Mouse (Mus musculus) granulocyte monocyte progenitor cell, adult 5-6 weeks (primary cell): Measurements from ENCODE around the gene Ntn5. TPM values are rescaled to one million over a fixed set of nuclear protein-coding genes. Genes with fewer than 3 reads are reported as not detected.

ENCODE experiments used
- ATAC-seq: replicated peaks from 2 replicates; pipeline ENCODE4 v1.8.0; 2016; ENCODE audit warnings: mild to moderate bottlenecking, moderate TSS enrichment, inconsistent platforms; ENCODE audit not compliant: poor library complexity, severe bottlenecking
- total RNA-seq, 2 experiments: library from RNA; stranded (forward) in 1 of 2; stranded (reverse) in 1 of 2; fragments of 200-712, 200-1000 nt in 1 of 2; fragments of >200 nt in 1 of 2; fragmentation: Nextera tagmentation in 1 of 2; gene quantifications; 2 replicates each; pipeline ENCODE4 v1.2.3; 2014 to 2017

Ntn5 gene
- total RNA-seq, 2 experiments from 2014 or later, result not detected

- ATAC-seq, result no peak
Measured at GRCm38 (mm10) chr7:45721234-45721571, 37.4 kb downstream of the Ntn5 start.

GRCm38 (mm10) chr7:45721642-45722347, 38.0 kb downstream of the Ntn5 start:
- ATAC-seq, result no peak

GRCm38 (mm10) chr7:45722348-45722713, 38.5 kb downstream of the Ntn5 start:
- no peak for ATAC-seq

- ATAC-seq, result no peak
Measured at GRCm38 (mm10) chr7:45723301-45723700, 39.5 kb downstream of the Ntn5 start.

GRCm38 (mm10) chr7:45723781-45724180, 40.0 kb downstream of the Ntn5 start:
- ATAC-seq, result no peak

GRCm38 (mm10) chr7:45725151-45725550, 41.3 kb downstream of the Ntn5 start:
- ATAC-seq, result no peak

GRCm38 (mm10) chr7:45725713-45726112, 41.9 kb downstream of the Ntn5 start, which contains the start of gene Spaca4:
Gene Spaca4, minus strand, starts transcription at chr7:45725813.
- no peak for ATAC-seq

- no peak for ATAC-seq
Measured at GRCm38 (mm10) chr7:45726419-45726818, 42.6 kb downstream of the Ntn5 start.

GRCm38 (mm10) chr7:45727625-45728024, 43.8 kb downstream of the Ntn5 start:
- no peak for ATAC-seq

- peak; percentile 82 for ATAC-seq
Measured at GRCm38 (mm10) chr7:45730727-45731431, 47.1 kb downstream of the Ntn5 start.

- ATAC-seq, result 0 out of 2 replicates have a peak, but pooled peaks have one; percentile 20
Measured at GRCm38 (mm10) chr7:45733477-45733876, 49.7 kb downstream of the Ntn5 start.

GRCm38 (mm10) chr7:45739162-45739763, 55.4 kb downstream of the Ntn5 start:
- ATAC-seq, result peak; percentile 47

GRCm38 (mm10) chr7:45739820-45740219, 56.0 kb downstream of the Ntn5 start:
- no peak for ATAC-seq

- peak; percentile 39 for ATAC-seq
Measured at GRCm38 (mm10) chr7:45741308-45741707, 57.5 kb downstream of the Ntn5 start.

GRCm38 (mm10) chr7:45741777-45742176, 58.0 kb downstream of the Ntn5 start:
- peak; percentile 71 for ATAC-seq

- ATAC-seq, result peak; percentile 60
Measured at GRCm38 (mm10) chr7:45742338-45742737, 58.5 kb downstream of the Ntn5 start.

Other genes starting within 250 kb of the Ntn5 start
Only the 30 nearest of the 36 such genes appear.
- gene Tulp2, start 202.1 kb upstream of the Ntn5 start, total RNA-seq (2014; fragmentation: Nextera tagmentation), result not detected in 2 replicates
- gene Tulp2, start 202.1 kb upstream of the Ntn5 start, total RNA-seq (2017), result not detected in 2 replicates
- gene Gm45808, start 197.2 kb upstream of the Ntn5 start, total RNA-seq (2014; fragmentation: Nextera tagmentation), result not detected in 2 replicates
- not detected in 2 replicates for gene Gm45808, start 197.2 kb upstream of the Ntn5 start, total RNA-seq (2017)
- 29.3 and 31.1 TPM in 2 replicates for gene Dhdh, start 195.2 kb upstream of the Ntn5 start, total RNA-seq (2014; fragmentation: Nextera tagmentation)
- gene Dhdh, start 195.2 kb upstream of the Ntn5 start, total RNA-seq (2017), result 18.4 and 20.2 TPM in 2 replicates
- 184 and 207 TPM in 2 replicates for gene Nucb1, start 173.6 kb upstream of the Ntn5 start, total RNA-seq (2014; fragmentation: Nextera tagmentation)
- gene Nucb1, start 173.6 kb upstream of the Ntn5 start, total RNA-seq (2017), result 316 and 398 TPM in 2 replicates
- 8.3 and 22.1 TPM in 2 replicates for gene Ppp1r15a, start 157.8 kb upstream of the Ntn5 start, total RNA-seq (2014; fragmentation: Nextera tagmentation)
- 51.1 and 54.9 TPM in 2 replicates for gene Ppp1r15a, start 157.8 kb upstream of the Ntn5 start, total RNA-seq (2017)
- not detected in 2 replicates for gene Plekha4, start 157.7 kb upstream of the Ntn5 start, total RNA-seq (2014; fragmentation: Nextera tagmentation)
- 0.26 TPM in 1 of 2 replicates, not detected in the other for gene Plekha4, start 157.7 kb upstream of the Ntn5 start, total RNA-seq (2017)
- 4.4 TPM in 1 of 2 replicates, not detected in the other for gene Hsd17b14, start 129.1 kb upstream of the Ntn5 start, total RNA-seq (2014; fragmentation: Nextera tagmentation)
- 0.26 and 0.41 TPM in 2 replicates for gene Hsd17b14, start 129.1 kb upstream of the Ntn5 start, total RNA-seq (2017)
- 69.1 and 81.6 TPM in 2 replicates for gene Bcat2, start 113.9 kb upstream of the Ntn5 start, total RNA-seq (2014; fragmentation: Nextera tagmentation)
- 38.9 and 42.7 TPM in 2 replicates for gene Bcat2, start 113.9 kb upstream of the Ntn5 start, total RNA-seq (2017)
- not detected in 2 replicates for gene Fgf21, start 68.5 kb upstream of the Ntn5 start, total RNA-seq (2014; fragmentation: Nextera tagmentation)
- not detected in 2 replicates for gene Fgf21, start 68.5 kb upstream of the Ntn5 start, total RNA-seq (2017)
- gene Fut1, start 66.7 kb upstream of the Ntn5 start, total RNA-seq (2014; fragmentation: Nextera tagmentation), result not detected in 2 replicates
- gene Fut1, start 66.7 kb upstream of the Ntn5 start, total RNA-seq (2017), result not detected in 2 replicates
- not detected in 2 replicates for gene Izumo1, start 62.2 kb upstream of the Ntn5 start, total RNA-seq (2014; fragmentation: Nextera tagmentation)
- gene Izumo1, start 62.2 kb upstream of the Ntn5 start, total RNA-seq (2017), result 0.34 TPM in 1 of 2 replicates, not detected in the other
- gene Rasip1, start 56.5 kb upstream of the Ntn5 start, total RNA-seq (2014; fragmentation: Nextera tagmentation), result 0.15 TPM in 1 of 2 replicates, not detected in the other
- gene Rasip1, start 56.5 kb upstream of the Ntn5 start, total RNA-seq (2017), result 0.93 TPM in 1 of 2 replicates, not detected in the other
- not detected in 2 replicates for gene Mamstr, start 44.0 kb upstream of the Ntn5 start, total RNA-seq (2014; fragmentation: Nextera tagmentation)
- gene Mamstr, start 44.0 kb upstream of the Ntn5 start, total RNA-seq (2017), result 0.36 TPM in 1 of 2 replicates, not detected in the other
- gene Fut2, start 17.6 kb upstream of the Ntn5 start, total RNA-seq (2014; fragmentation: Nextera tagmentation), result 0.24 TPM in 1 of 2 replicates, not detected in the other
- gene Fut2, start 17.6 kb upstream of the Ntn5 start, total RNA-seq (2017), result not detected in 2 replicates
- not detected in 2 replicates for gene Sec1, start 10.4 kb downstream of the Ntn5 start, total RNA-seq (2014; fragmentation: Nextera tagmentation)
- not detected in 2 replicates for gene Sec1, start 10.4 kb downstream of the Ntn5 start, total RNA-seq (2017)
- gene Car11, start 15.8 kb downstream of the Ntn5 start, total RNA-seq (2014; fragmentation: Nextera tagmentation), result not detected in 2 replicates
- gene Car11, start 15.8 kb downstream of the Ntn5 start, total RNA-seq (2017), result 0.09 TPM in 1 of 2 replicates, not detected in the other
- 1.7 and 3.1 TPM in 2 replicates for gene Dbp, start 21.1 kb downstream of the Ntn5 start, total RNA-seq (2014; fragmentation: Nextera tagmentation)
- gene Dbp, start 21.1 kb downstream of the Ntn5 start, total RNA-seq (2017), result 4.0 and 6.3 TPM in 2 replicates
- 2,165 and 2,847 TPM in 2 replicates for gene Rpl18, start 31.4 kb downstream of the Ntn5 start, total RNA-seq (2014; fragmentation: Nextera tagmentation)
- 1,831 and 2,021 TPM in 2 replicates for gene Rpl18, start 31.4 kb downstream of the Ntn5 start, total RNA-seq (2017)
- 14.9 and 26.4 TPM in 2 replicates for gene Sphk2, start 34.0 kb downstream of the Ntn5 start, total RNA-seq (2014; fragmentation: Nextera tagmentation)
- gene Sphk2, start 34.0 kb downstream of the Ntn5 start, total RNA-seq (2017), result 10.0 and 10.6 TPM in 2 replicates
- 0.34 and 0.90 TPM in 2 replicates for gene Fam83e, start 37.2 kb downstream of the Ntn5 start, total RNA-seq (2014; fragmentation: Nextera tagmentation)
- 0.39 and 0.77 TPM in 2 replicates for gene Fam83e, start 37.2 kb downstream of the Ntn5 start, total RNA-seq (2017)
- not detected in 2 replicates for gene Spaca4, start 41.8 kb downstream of the Ntn5 start, total RNA-seq (2014; fragmentation: Nextera tagmentation)
- gene Spaca4, start 41.8 kb downstream of the Ntn5 start, total RNA-seq (2017), result not detected in 2 replicates
- gene Lmtk3, start 99.7 kb downstream of the Ntn5 start, total RNA-seq (2014; fragmentation: Nextera tagmentation), result not detected in 2 replicates
- gene Lmtk3, start 99.7 kb downstream of the Ntn5 start, total RNA-seq (2017), result not detected in 2 replicates
- 1.3 and 3.3 TPM in 2 replicates for gene Sult2b1, start 100.6 kb downstream of the Ntn5 start, total RNA-seq (2014; fragmentation: Nextera tagmentation)
- gene Sult2b1, start 100.6 kb downstream of the Ntn5 start, total RNA-seq (2017), result 0.39 TPM in 1 of 2 replicates, not detected in the other
- gene Cyth2, start 130.6 kb downstream of the Ntn5 start, total RNA-seq (2014; fragmentation: Nextera tagmentation), result 32.7 and 36.3 TPM in 2 replicates
- gene Cyth2, start 130.6 kb downstream of the Ntn5 start, total RNA-seq (2017), result 33.1 and 35.3 TPM in 2 replicates
- 0.47 and 0.71 TPM in 2 replicates for gene Kcnj14, start 140.8 kb downstream of the Ntn5 start, total RNA-seq (2014; fragmentation: Nextera tagmentation)
- gene Kcnj14, start 140.8 kb downstream of the Ntn5 start, total RNA-seq (2017), result not detected in 2 replicates
- 30.9 and 33.6 TPM in 2 replicates for gene Grwd1, start 146.9 kb downstream of the Ntn5 start, total RNA-seq (2014; fragmentation: Nextera tagmentation)
- 21.9 and 27.3 TPM in 2 replicates for gene Grwd1, start 146.9 kb downstream of the Ntn5 start, total RNA-seq (2017)
- gene Kdelr1, start 188.8 kb downstream of the Ntn5 start, total RNA-seq (2014; fragmentation: Nextera tagmentation), result 123 and 143 TPM in 2 replicates
- gene Kdelr1, start 188.8 kb downstream of the Ntn5 start, total RNA-seq (2017), result 65.2 and 72.5 TPM in 2 replicates
- gene Grin2d, start 194.4 kb downstream of the Ntn5 start, total RNA-seq (2014; fragmentation: Nextera tagmentation), result 0.15 TPM in 1 of 2 replicates, not detected in the other
- gene Grin2d, start 194.4 kb downstream of the Ntn5 start, total RNA-seq (2017), result 0.09 TPM in 1 of 2 replicates, not detected in the other
- 3.7 and 4.0 TPM in 2 replicates for gene Syngr4, start 212.7 kb downstream of the Ntn5 start, total RNA-seq (2014; fragmentation: Nextera tagmentation)
- gene Syngr4, start 212.7 kb downstream of the Ntn5 start, total RNA-seq (2017), result 0.41 TPM in 1 of 2 replicates, not detected in the other
- 14.5 and 21.2 TPM in 2 replicates for gene Tmem143, start 212.9 kb downstream of the Ntn5 start, total RNA-seq (2014; fragmentation: Nextera tagmentation)
- 9.5 and 12.5 TPM in 2 replicates for gene Tmem143, start 212.9 kb downstream of the Ntn5 start, total RNA-seq (2017)